Mouse (Mus musculus) liver, embryonic 15.5 days (tissue): ENCODE results near the gene Tas2r105. TPM values are rescaled to one million over a fixed set of nuclear protein-coding genes. Genes with fewer than 3 reads are reported as not detected.

Source experiments
- ATAC-seq: fragments of 200-750 bp; cut with Nextera tagmentation; 2 replicates; pipeline ENCODE4 v1.8.0; 2017; ENCODE audit warnings: moderate number of reproducible peaks, mild to moderate bottlenecking, moderate library complexity; ENCODE audit not compliant: insufficient read depth
- H3K27ac ChIP-seq: fragments of 300-500 bp; sonication (generic); replicated peaks from 2 replicates; pipeline ENCODE4 v1.5.1; 2015; ENCODE audit warnings: mild to moderate bottlenecking, inconsistent platforms
- H3K27me3 ChIP-seq: fragments of 300-500 bp; sonication (generic); 2 replicates; pipeline ENCODE4 v1.6.1; 2015; ENCODE audit warnings: mild to moderate bottlenecking, inconsistent platforms
- H3K36me3 ChIP-seq: fragments of 300-500 bp; sonication (generic); replicated peaks from 2 replicates; pipeline ENCODE4 v1.6.1; 2015; ENCODE audit warnings: moderate library complexity, mild to moderate bottlenecking, inconsistent platforms
- H3K4me1 ChIP-seq: fragments of 300-500 bp; sonication (generic); replicated peaks from 2 replicates; pipeline ENCODE4 v1.6.1; 2015; ENCODE audit warnings: inconsistent platforms
- H3K4me2 ChIP-seq: fragments of 300-500 bp; sonication (generic); 2 replicates; pipeline ENCODE4 v1.6.1; 2015; ENCODE audit warnings: moderate library complexity, mild to moderate bottlenecking, inconsistent platforms
- H3K4me3 ChIP-seq: fragments of 300-500 bp; sonication (generic); replicated peaks from 2 replicates; pipeline ENCODE4 v1.5.1; 2015; ENCODE audit warnings: mild to moderate bottlenecking, inconsistent platforms
- H3K9ac ChIP-seq: fragments of 300-500 bp; sonication (generic); 2 replicates; pipeline ENCODE4 v1.6.1; 2015; ENCODE audit warnings: moderate library complexity, mild to moderate bottlenecking, inconsistent platforms
- H3K9me3 ChIP-seq: fragments of 300-500 bp; sonication (generic); replicated peaks from 2 replicates; pipeline ENCODE4 v1.6.1; 2016; ENCODE audit warnings: inconsistent platforms
- WGBS: fragments of 180-500 bp; shearing (Covaris S2); methylation state at CpG from one replicate; pipeline ENCODE4 v1.1.7; 2015; ENCODE audit warnings: mixed read lengths; ENCODE audit not compliant: insufficient replicate concordance; 5-methylcytosine and 5-hydroxymethylcytosine counted together
- polyA plus RNA-seq: library from polyadenylated mRNA; unstranded; fragments of >200 nt; fragmentation: Nextera tagmentation; extraction: Ambion mirVana; gene quantifications from 2 replicates; pipeline ENCODE4 v1.2.1, GENCODE M21; 2015

The Tas2r105 gene
- polyA plus RNA-seq: not detected in 2 replicates

DNA sequence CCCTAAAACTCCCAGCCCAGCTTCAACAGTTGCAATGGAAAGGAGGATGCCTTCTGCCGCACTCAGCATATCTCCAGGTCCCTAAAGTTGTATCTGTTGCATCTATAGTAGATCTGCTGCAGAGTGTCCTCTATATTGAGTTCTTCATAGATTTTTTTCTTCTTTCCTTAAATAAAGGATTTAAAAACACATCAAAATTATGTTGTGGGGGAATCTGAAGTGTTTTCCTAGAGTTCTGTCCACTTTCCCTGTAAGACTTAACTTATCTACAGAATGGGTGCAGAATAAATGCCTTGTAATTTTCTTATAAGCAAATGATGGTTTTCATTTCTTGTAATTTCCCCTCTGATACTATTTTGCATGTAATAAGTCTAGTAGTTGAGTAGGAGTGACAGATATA, at the start of gene Tas2r105:
Tas2r105 (minus strand) TSS at position 101 of the 400 bp plus-strand sequence.
- H3K36me3 ChIP-seq: no peaks in the 10 kb centered on the region
- no peak for ATAC-seq
- WGBS: 51% methylated on average over 1 of the region's 1 CpGs
- H3K4me2 ChIP-seq: no peak within 1 kb of the TSS
- no peak within 1 kb of the TSS for H3K9ac ChIP-seq
- H3K27me3 ChIP-seq: no peaks in the 10 kb centered on the region
- no peak within 1 kb of the TSS for H3K27ac ChIP-seq
- H3K9me3 ChIP-seq: no peaks in the 10 kb centered on the region
- no peaks in the 10 kb centered on the region for H3K4me1 ChIP-seq
- H3K4me3 ChIP-seq: no peak within 1 kb of the TSS

- WGBS: 33% methylated on average over 7 of the region's 7 CpGs
- no peak for ATAC-seq
- no peak overlapping the region for H3K27ac ChIP-seq
- H3K4me3 ChIP-seq: no peak overlapping the region
- no peak overlapping the region for H3K9ac ChIP-seq
- no peaks in the 10 kb centered on the region for H3K36me3 ChIP-seq
- H3K4me1 ChIP-seq: no peaks in the 10 kb centered on the region
- H3K9me3 ChIP-seq: no peaks in the 10 kb centered on the region
- no peak overlapping the region for H3K4me2 ChIP-seq
- H3K27me3 ChIP-seq: no peaks in the 10 kb centered on the region
Observed at GRCm38 (mm10) chr6:131712803-131713202, 25.5 kb upstream of the Tas2r105 start.

GRCm38 (mm10) chr6:131689963-131690362, 2.7 kb upstream of the Tas2r105 start, which contains the start of gene Tas2r114:
Gene Tas2r114, minus strand, starts transcription at chr6:131690063.
- Histone ChIP-seq H3K9ac (no peak within 1 kb of the TSS), H3K4me2 (no peak within 1 kb of the TSS), H3K27me3 (no peaks in the 10 kb centered on the region), H3K4me3 (no peak within 1 kb of the TSS), H3K36me3 (no peaks in the 10 kb centered on the region), H3K9me3 (no peaks in the 10 kb centered on the region), H3K4me1 (no peaks in the 10 kb centered on the region), H3K27ac (no peak within 1 kb of the TSS)
- no peak for ATAC-seq

- no peak within 1 kb of the TSS for H3K9ac ChIP-seq
- no peaks in the 10 kb centered on the region for H3K36me3 ChIP-seq
- H3K4me3 ChIP-seq: no peak within 1 kb of the TSS
- no peak within 1 kb of the TSS for H3K4me2 ChIP-seq
- H3K27ac ChIP-seq: no peak within 1 kb of the TSS
- ATAC-seq: no peak
- 0 out of 2 replicates have a peak, but pooled peaks cover 3% of the 10 kb centered on the region for H3K9me3 ChIP-seq
- WGBS: 36% methylated on average over 1 of the region's 1 CpGs
- H3K27me3 ChIP-seq: no peaks in the 10 kb centered on the region
- H3K4me1 ChIP-seq: no peaks in the 10 kb centered on the region
Observed at GRCm38 (mm10) chr6:131685644-131686043, 1.7 kb downstream of the Tas2r105 start, which contains the start of gene Tas2r104. Gene Tas2r104, minus strand, starts transcription at chr6:131685744.

DNA sequence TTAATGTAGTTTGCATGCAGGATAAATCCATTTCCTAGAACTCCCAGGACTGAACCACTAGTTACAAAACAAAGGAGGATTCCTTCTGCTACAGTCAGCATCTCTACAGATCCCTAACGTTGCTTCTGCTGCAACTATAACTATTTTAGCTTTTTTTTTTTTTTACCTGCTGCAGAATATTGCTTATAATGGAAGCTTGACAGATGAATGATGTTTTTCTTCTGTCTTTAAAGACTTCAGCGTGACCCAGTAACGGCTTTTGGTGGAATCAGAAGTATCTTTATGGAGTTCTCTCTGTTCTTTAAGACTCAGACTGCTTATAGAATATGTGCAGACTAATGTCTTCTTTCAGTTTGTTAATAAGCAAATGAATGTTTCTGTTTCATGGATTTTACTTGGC, 8.5 kb downstream of the Tas2r105 start, which contains the start of gene Tas2r106:
Tas2r106 (minus strand) TSS at position 101 of the 400 bp plus-strand sequence.
- Histone ChIP-seq H3K4me3 (no peak within 1 kb of the TSS), H3K4me1 (no peaks in the 10 kb centered on the region), H3K9ac (no peak within 1 kb of the TSS), H3K36me3 (no peaks in the 10 kb centered on the region), H3K4me2 (no peak within 1 kb of the TSS), H3K27me3 (no peaks in the 10 kb centered on the region), H3K27ac (no peak within 1 kb of the TSS), H3K9me3 (peaks cover 3% of the 10 kb centered on the region; the same call in 1 of the 2 replicates)
- 48% methylated on average over 3 of the region's 3 CpGs for WGBS
- no peak for ATAC-seq

- H3K27ac ChIP-seq: no peak within 1 kb of the TSS
- no peak within 1 kb of the TSS for H3K4me3 ChIP-seq
- no peaks in the 10 kb centered on the region for H3K4me1 ChIP-seq
- ATAC-seq: no peak
- no peaks in the 10 kb centered on the region for H3K9me3 ChIP-seq
- H3K27me3 ChIP-seq: no peaks in the 10 kb centered on the region
- H3K4me2 ChIP-seq: no peak within 1 kb of the TSS
- H3K9ac ChIP-seq: no peak within 1 kb of the TSS
- H3K36me3 ChIP-seq: no peaks in the 10 kb centered on the region
Observed at GRCm38 (mm10) chr6:131660049-131660448, 27.2 kb downstream of the Tas2r105 start, which contains the start of gene Tas2r107. Gene Tas2r107, minus strand, starts transcription at chr6:131660149.

Other genes with a start within 250 kb of the Tas2r105 start
- gene 5430401F13Rik, start 201.1 kb downstream of the Tas2r105 start, polyA plus RNA-seq: not detected in 2 replicates
- gene Gm6619, start 201.1 kb downstream of the Tas2r105 start, polyA plus RNA-seq: not detected in 2 replicates
- not detected in 2 replicates for gene Tas2r130, start 56.6 kb downstream of the Tas2r105 start, polyA plus RNA-seq
- gene Tas2r107, start 27.3 kb downstream of the Tas2r105 start, polyA plus RNA-seq: not detected in 2 replicates
- gene Tas2r106, start 8.6 kb downstream of the Tas2r105 start, polyA plus RNA-seq: not detected in 2 replicates
- not detected in 2 replicates for gene Tas2r104, start 1.8 kb downstream of the Tas2r105 start, polyA plus RNA-seq
- gene Tas2r114, start 2.6 kb upstream of the Tas2r105 start, polyA plus RNA-seq: not detected in 2 replicates